Mouse (Mus musculus) stomach, embryonic 14.5 days (tissue): ENCODE data around the gene Dus2. TPM values are rescaled to one million over a fixed set of nuclear protein-coding genes. Genes with fewer than 3 reads are reported as not detected.

Source experiments
- ATAC-seq: fragments of 200-750 bp; cut with Nextera tagmentation; 2 replicates; pipeline ENCODE4 v1.8.0; 2017; ENCODE audit warnings: low read depth, moderate TSS enrichment; ENCODE audit not compliant: insufficient number of reproducible peaks, insufficient read depth, low FRiP score
- H3K27ac ChIP-seq: fragments of 300-500 bp; sonication (generic); 2 replicates; pipeline ENCODE4 v1.5.1; 2014; ENCODE audit warnings: mild to moderate bottlenecking, low read length, moderate library complexity, mixed read lengths
- H3K27me3 ChIP-seq: fragments of 300-500 bp; sonication (generic); 2 replicates; pipeline ENCODE4 v1.6.1; 2014; ENCODE audit warnings: low read length, control low read depth, mixed read lengths; ENCODE audit not compliant: control insufficient read depth, insufficient read depth
- H3K36me3 ChIP-seq: fragments of 300-500 bp; sonication (generic); 2 replicates; pipeline ENCODE4 v1.6.1; 2014; ENCODE audit warnings: mild to moderate bottlenecking, control low read depth, low read length, moderate library complexity, mixed read lengths; ENCODE audit not compliant: control insufficient read depth, insufficient read depth
- H3K4me1 ChIP-seq: fragments of 300-500 bp; sonication (generic); 2 replicates; pipeline ENCODE4 v1.6.1; 2014; ENCODE audit warnings: low read length, control low read depth, mixed read lengths; ENCODE audit not compliant: control insufficient read depth, insufficient read depth
- H3K4me2 ChIP-seq: fragments of 300-500 bp; sonication (generic); replicated peaks from 2 replicates; pipeline ENCODE4 v1.6.1; 2014; ENCODE audit warnings: low read depth, low read length, control low read depth
- H3K4me3 ChIP-seq: fragments of 300-500 bp; sonication (generic); 2 replicates; pipeline ENCODE4 v1.5.1; 2014; ENCODE audit warnings: low read depth, low read length, control low read depth
- H3K9ac ChIP-seq: fragments of 300-500 bp; sonication (generic); replicated peaks from 2 replicates; pipeline ENCODE4 v1.6.1; 2014; ENCODE audit warnings: low read depth, mild to moderate bottlenecking, control low read depth, low read length, moderate library complexity, mixed read lengths
- H3K9me3 ChIP-seq: fragments of 300-500 bp; sonication (generic); 2 replicates; pipeline ENCODE4 v1.6.1; 2016; ENCODE audit warnings: low read depth, low read length, control low read depth; ENCODE audit not compliant: control insufficient read depth
- WGBS: fragments of 180-500 bp; shearing (Covaris S2); extraction: QIAGEN DNeasy Blood & Tissue Kit; methylation state at CpG from one replicate; pipeline ENCODE4 v1.1.7; 2014; 5-methylcytosine and 5-hydroxymethylcytosine counted together
- polyA plus RNA-seq: library from polyadenylated mRNA; unstranded; fragments of >200 nt; fragmentation: Nextera tagmentation; extraction: Ambion mirVana; gene quantifications from 2 replicates; pipeline ENCODE4 v1.2.1, GENCODE M21; 2014

Dus2 gene
- polyA plus RNA-seq, 1 experiment from 2014 or later: 22.8 TPM

- H3K4me2 ChIP-seq: no peak overlapping the region
- H3K36me3 ChIP-seq: no peaks in the 10 kb centered on the region
- H3K4me1 ChIP-seq: peaks cover 13% of the 10 kb centered on the region
- no peaks in the 10 kb centered on the region for H3K27me3 ChIP-seq
- H3K9ac ChIP-seq: no peak overlapping the region
- H3K4me3 ChIP-seq: no peak overlapping the region
- 87% methylated on average over 7 of the region's 7 CpGs for WGBS
- no peak for ATAC-seq
- H3K27ac ChIP-seq: no peak overlapping the region
- no peaks in the 10 kb centered on the region for H3K9me3 ChIP-seq
Measured at GRCm38 (mm10) chr8:106063046-106063445, 71.9 kb downstream of the Dus2 start.

GRCm38 (mm10) chr8:106066721-106067120 is 75.6 kb downstream of the Dus2 start:
- H3K4me2 ChIP-seq: no peak overlapping the region
- H3K4me1 ChIP-seq: peaks cover 7% of the 10 kb centered on the region
- H3K9ac ChIP-seq: no peak overlapping the region
- 95% methylated on average over 2 of the region's 2 CpGs for WGBS
- no peak overlapping the region for H3K4me3 ChIP-seq
- H3K9me3 ChIP-seq: no peaks in the 10 kb centered on the region
- no peaks in the 10 kb centered on the region for H3K27me3 ChIP-seq
- H3K27ac ChIP-seq: no peak overlapping the region
- ATAC-seq: no peak
- no peaks in the 10 kb centered on the region for H3K36me3 ChIP-seq

GRCm38 (mm10) chr8:106069565-106069964 is 78.4 kb downstream of the Dus2 start:
- 59% methylated on average over 1 of the region's 1 CpGs for WGBS
- no peak overlapping the region for H3K9ac ChIP-seq
- no peak overlapping the region for H3K4me2 ChIP-seq
- H3K9me3 ChIP-seq: no peaks in the 10 kb centered on the region
- no peak for ATAC-seq
- H3K36me3 ChIP-seq: no peaks in the 10 kb centered on the region
- H3K27me3 ChIP-seq: no peaks in the 10 kb centered on the region
- no peaks in the 10 kb centered on the region for H3K4me1 ChIP-seq
- no peak overlapping the region for H3K4me3 ChIP-seq
- H3K27ac ChIP-seq: no peak overlapping the region

- Histone ChIP-seq H3K36me3 (no peaks in the 10 kb centered on the region), H3K4me1 (no peaks in the 10 kb centered on the region), H3K27me3 (no peaks in the 10 kb centered on the region), H3K4me2 (no peak overlapping the region), H3K9me3 (no peaks in the 10 kb centered on the region), H3K27ac (no peak overlapping the region), H3K4me3 (no peak overlapping the region), H3K9ac (no peak overlapping the region)
- no peak for ATAC-seq
Measured at GRCm38 (mm10) chr8:106072113-106072512, 81.0 kb downstream of the Dus2 start.

- no peak overlapping the region for H3K27ac ChIP-seq
- H3K9me3 ChIP-seq: no peaks in the 10 kb centered on the region
Measured at GRCm38 (mm10) chr8:106074236-106074635, 83.1 kb downstream of the Dus2 start.

GRCm38 (mm10) chr8:106074659-106075058 is 83.5 kb downstream of the Dus2 start:
- H3K4me1 ChIP-seq: no peaks in the 10 kb centered on the region
- peaks cover 11% of the 10 kb centered on the region; the same call in 1 of the 2 replicates for H3K36me3 ChIP-seq
- H3K4me3 ChIP-seq: no peak overlapping the region
- no peak overlapping the region for H3K9ac ChIP-seq
- WGBS: 80% methylated on average over 1 of the region's 1 CpGs
- H3K9me3 ChIP-seq: no peaks in the 10 kb centered on the region
- H3K4me2 ChIP-seq: no peak overlapping the region
- H3K27ac ChIP-seq: no peak overlapping the region
- no peaks in the 10 kb centered on the region for H3K27me3 ChIP-seq
- ATAC-seq: no peak

More at GRCm38 (mm10) chr8:106074236-106074635, 83.1 kb downstream of the Dus2 start:
- no peak overlapping the region for H3K4me3 ChIP-seq
- H3K27me3 ChIP-seq: no peaks in the 10 kb centered on the region
- no peak overlapping the region for H3K4me2 ChIP-seq
- H3K4me1 ChIP-seq: no peaks in the 10 kb centered on the region
- ATAC-seq: no peak
- peaks cover 7% of the 10 kb centered on the region; the same call in 1 of the 2 replicates for H3K36me3 ChIP-seq
- H3K9ac ChIP-seq: no peak overlapping the region

GRCm38 (mm10) chr8:106075161-106075862 is 84.2 kb downstream of the Dus2 start:
- no peak overlapping the region for H3K4me2 ChIP-seq
- no peak for ATAC-seq
- H3K36me3 ChIP-seq: peaks cover 11% of the 10 kb centered on the region; the same call in 1 of the 2 replicates
- no peaks in the 10 kb centered on the region for H3K27me3 ChIP-seq
- 78% methylated on average over 9 of the region's 9 CpGs for WGBS
- H3K4me1 ChIP-seq: no peaks in the 10 kb centered on the region
- no peak overlapping the region for H3K9ac ChIP-seq
- H3K4me3 ChIP-seq: no peak overlapping the region
- no peak overlapping the region for H3K27ac ChIP-seq
- no peaks in the 10 kb centered on the region for H3K9me3 ChIP-seq

- no peak for ATAC-seq
- H3K27me3 ChIP-seq: no peaks in the 10 kb centered on the region
Measured at GRCm38 (mm10) chr8:106075863-106076174, 84.7 kb downstream of the Dus2 start.

GRCm38 (mm10) chr8:106076612-106077011 is 85.5 kb downstream of the Dus2 start:
- WGBS: 70% methylated on average over 5 of the region's 5 CpGs
- Histone ChIP-seq H3K4me3 (no peak overlapping the region), H3K27me3 (no peaks in the 10 kb centered on the region), H3K9me3 (no peaks in the 10 kb centered on the region), H3K4me2 (no peak overlapping the region), H3K4me1 (no peaks in the 10 kb centered on the region), H3K9ac (no peak overlapping the region), H3K27ac (no peak overlapping the region), H3K36me3 (peaks cover 11% of the 10 kb centered on the region; the same call in 1 of the 2 replicates)
- ATAC-seq: no peak

More at GRCm38 (mm10) chr8:106075863-106076174, 84.7 kb downstream of the Dus2 start:
- Histone ChIP-seq H3K4me3 (no peak overlapping the region), H3K36me3 (peaks cover 11% of the 10 kb centered on the region; the same call in 1 of the 2 replicates), H3K4me1 (no peaks in the 10 kb centered on the region), H3K9ac (no peak overlapping the region), H3K27ac (no peak overlapping the region), H3K9me3 (no peaks in the 10 kb centered on the region), H3K4me2 (no peak overlapping the region)
- 90% methylated on average over 5 of the region's 5 CpGs for WGBS
